Mouse (Mus musculus) brain, embryonic 14.5 days (tissue): ENCODE results near the gene Vmn1r35.

Source experiments
- CTCF ChIP-seq: fragments of 200-500 bp; IDR thresholded peaks from 2 replicates; pipeline ENCODE4 v1.5.1; 2012; ENCODE audit warnings: inconsistent platforms, mild to moderate bottlenecking, moderate library complexity, borderline replicate concordance; ENCODE audit not compliant: insufficient read depth, insufficient read length; ENCODE audit errors: extremely low read depth
- POLR2A ChIP-seq: fragments of 200-500 bp; IDR thresholded peaks from 2 replicates; pipeline ENCODE4 v1.6.1; 2012; ENCODE audit warnings: mild to moderate bottlenecking, inconsistent platforms, borderline replicate concordance; ENCODE audit not compliant: poor library complexity, insufficient read depth, insufficient read length, severe bottlenecking; ENCODE audit errors: extremely low read depth

DNA sequence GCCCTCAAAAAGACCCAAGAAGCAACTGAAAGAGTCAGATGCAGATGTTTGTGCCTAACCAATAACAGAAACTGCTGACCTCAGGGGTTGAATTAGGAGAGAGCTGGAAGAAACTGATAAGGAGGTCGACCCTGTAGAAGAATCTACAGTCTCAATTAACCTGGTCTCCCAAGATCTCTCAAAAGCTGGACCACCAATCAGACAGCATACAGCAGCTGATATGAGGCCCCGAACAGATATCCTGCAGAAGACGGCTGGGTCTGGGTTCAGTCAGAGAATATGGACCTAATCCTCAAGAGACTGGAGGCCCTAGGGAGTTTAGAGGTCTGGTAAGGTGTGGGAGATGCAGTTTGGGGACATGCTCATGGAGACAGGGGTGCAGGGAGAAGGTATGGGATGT is 28.1 kb upstream of the Vmn1r35 start:
- TF ChIP-seq POLR2A (no peak), CTCF (no peak)
